Mouse (Mus musculus): ENCODE measurements at regions not wholly inside any gene's neighbourhood (a gene's known extent, or its start where the extent isn't known, plus 50 kb on each side); places are given as distances from the start of the nearest gene placed in this dataset.

DNA sequence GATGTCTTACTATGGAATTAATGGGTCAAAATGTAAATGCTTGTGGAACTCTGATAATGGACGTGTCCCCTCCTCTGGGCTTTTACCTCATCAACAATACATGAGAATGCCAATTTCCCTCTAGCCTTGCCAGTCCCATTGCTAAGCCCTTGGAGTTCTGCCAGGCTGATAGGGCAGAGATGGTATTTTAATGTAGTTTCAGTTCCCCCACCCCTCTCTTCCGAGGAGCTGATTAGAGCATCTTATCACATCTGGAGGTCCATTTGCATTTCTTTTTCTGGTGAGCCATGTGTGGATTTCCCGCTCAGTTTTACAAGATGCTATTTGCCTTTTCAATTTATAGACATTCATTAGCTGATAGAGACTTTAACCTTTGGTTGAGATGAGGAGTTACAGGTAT lies 86.0 kb upstream of the Arid2 start:
- Histone ChIP-seq H3K4me1 (ENCODE audit: control insufficient read depth, insufficient read depth, low read length) (no peaks in the 10 kb centered on the region), H3K4me3 (ENCODE audit: insufficient read depth, low read length) (no peak overlapping the region), H3K27ac (ENCODE audit: insufficient read depth, low read length) (no peak overlapping the region)
- TF ChIP-seq POLR2A (IDR thresholded peaks at IDR 0.05; ENCODE audit: low read depth, low read length) (no peak), CTCF (IDR thresholded peaks at IDR 0.05; ENCODE audit: borderline replicate concordance, insufficient read depth, low read length) (no peak)

DNA sequence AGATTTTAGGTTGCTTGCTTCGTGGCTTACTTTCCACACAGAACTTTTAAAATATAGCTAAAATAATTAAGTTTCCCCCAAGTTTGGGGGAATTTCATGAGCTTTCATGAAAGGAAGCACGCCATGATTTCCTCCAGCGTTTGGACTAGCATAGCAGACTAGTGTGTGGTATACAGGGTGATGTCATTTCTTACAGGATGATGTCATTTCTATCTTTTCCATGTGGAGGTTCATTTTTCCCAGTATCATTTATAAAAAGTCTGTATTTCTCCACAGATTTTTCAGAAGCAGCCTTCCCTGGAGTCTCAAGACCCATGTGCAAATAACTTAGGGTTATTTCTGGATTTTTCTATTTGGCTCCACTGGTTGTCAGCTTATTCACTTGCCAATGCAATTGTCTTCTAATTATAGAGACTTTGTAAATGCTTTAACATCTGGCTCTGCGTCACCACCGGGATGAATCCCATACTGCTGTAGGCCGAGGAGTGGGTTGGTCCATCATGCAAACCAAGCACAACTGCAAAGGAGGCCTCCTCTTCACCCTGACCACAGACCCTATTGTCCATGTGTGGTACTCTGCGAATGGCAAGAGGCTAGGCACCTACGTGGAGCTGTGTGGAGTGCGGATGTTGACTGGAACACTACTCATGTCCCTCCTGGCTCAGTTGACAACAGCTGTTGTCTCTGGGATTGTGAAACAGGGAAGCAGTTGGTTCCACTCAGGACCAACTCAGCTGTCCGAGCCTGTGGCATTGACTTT lies 85.4 kb upstream of the Arid2 start:
- no peaks in the 10 kb centered on the region for H3K4me1 ChIP-seq (ENCODE audit: control insufficient read depth, insufficient read depth, low read length)
- TF ChIP-seq CTCF (IDR thresholded peaks at IDR 0.05; ENCODE audit: borderline replicate concordance, insufficient read depth, low read length), result no peak
- TF ChIP-seq POLR2A (IDR thresholded peaks at IDR 0.05; ENCODE audit: low read depth, low read length), result no peak
- H3K4me3 ChIP-seq (ENCODE audit: insufficient read depth, low read length), result no peak overlapping the region
- no peak overlapping the region for H3K27ac ChIP-seq (ENCODE audit: insufficient read depth, low read length)

DNA sequence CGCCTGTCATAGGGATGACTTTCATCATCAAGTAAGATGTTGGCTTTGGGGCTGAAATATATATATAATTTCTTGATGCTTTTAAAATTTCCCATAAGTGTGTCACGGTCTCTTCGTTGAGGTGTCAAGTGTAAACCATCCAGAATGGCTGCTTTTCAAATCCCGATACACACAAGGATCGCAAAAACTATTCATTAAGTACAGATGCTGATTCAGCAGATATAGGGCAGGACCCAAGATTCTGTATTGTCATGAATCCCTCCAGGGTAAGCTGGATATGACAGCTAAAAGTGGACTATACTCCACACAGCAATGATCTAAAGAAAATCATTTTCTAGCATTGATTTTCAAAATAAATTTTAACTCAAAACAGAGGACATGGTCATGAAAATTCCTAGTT lies 83.1 kb upstream of the Arid2 start:
- no peak overlapping the region for H3K4me3 ChIP-seq (ENCODE audit: insufficient read depth, low read length)
- no peak for TF ChIP-seq POLR2A (IDR thresholded peaks at IDR 0.05; ENCODE audit: low read depth, low read length)
- no peak overlapping the region for H3K27ac ChIP-seq (ENCODE audit: insufficient read depth, low read length)

DNA sequence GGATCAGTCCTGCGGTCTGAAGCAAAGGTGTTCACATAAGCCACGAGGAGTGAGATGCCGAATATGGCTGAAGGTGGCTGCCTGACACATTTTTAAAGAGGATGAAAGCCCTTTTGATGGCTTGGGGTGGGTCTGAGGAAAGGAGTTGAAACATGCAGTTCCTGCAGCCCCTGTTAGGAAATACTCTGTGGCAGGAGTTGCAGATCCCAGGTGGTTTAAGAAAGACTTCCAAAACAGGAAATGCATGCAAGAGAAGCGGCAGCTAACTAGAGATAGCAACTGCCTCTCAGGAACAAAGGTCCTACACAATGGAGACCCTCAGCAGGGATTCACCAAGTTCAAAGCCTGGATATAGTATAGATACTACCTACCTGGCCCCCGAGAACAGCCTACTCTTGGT lies 82.7 kb upstream of the Arid2 start:
- no peaks in the 10 kb centered on the region for H3K4me1 ChIP-seq (ENCODE audit: control insufficient read depth, insufficient read depth, low read length)
- TF ChIP-seq CTCF (IDR thresholded peaks at IDR 0.05; ENCODE audit: borderline replicate concordance, insufficient read depth, low read length) (no peak), POLR2A (IDR thresholded peaks at IDR 0.05; ENCODE audit: low read depth, low read length) (no peak)
- H3K27ac ChIP-seq (ENCODE audit: insufficient read depth, low read length), result no peak overlapping the region
- H3K4me3 ChIP-seq (ENCODE audit: insufficient read depth, low read length), result no peak overlapping the region

More for the DNA sequence above, 83.1 kb upstream of the Arid2 start:
- H3K4me1 ChIP-seq (ENCODE audit: control insufficient read depth, insufficient read depth, low read length), result no peaks in the 10 kb centered on the region

- Histone ChIP-seq H3K4me1 (ENCODE audit: control insufficient read depth, insufficient read depth, low read length) (no peaks in the 10 kb centered on the region), H3K27ac (ENCODE audit: insufficient read depth, low read length) (no peak overlapping the region), H3K4me3 (ENCODE audit: insufficient read depth, low read length) (no peak overlapping the region)
- TF ChIP-seq POLR2A (IDR thresholded peaks at IDR 0.05; ENCODE audit: low read depth, low read length), result no peak
- TF ChIP-seq CTCF (IDR thresholded peaks at IDR 0.05; ENCODE audit: borderline replicate concordance, insufficient read depth, low read length), result no peak
Observed at GRCm38 (mm10) chr15:96210721-96211400, 76.5 kb upstream of the Arid2 start.

DNA sequence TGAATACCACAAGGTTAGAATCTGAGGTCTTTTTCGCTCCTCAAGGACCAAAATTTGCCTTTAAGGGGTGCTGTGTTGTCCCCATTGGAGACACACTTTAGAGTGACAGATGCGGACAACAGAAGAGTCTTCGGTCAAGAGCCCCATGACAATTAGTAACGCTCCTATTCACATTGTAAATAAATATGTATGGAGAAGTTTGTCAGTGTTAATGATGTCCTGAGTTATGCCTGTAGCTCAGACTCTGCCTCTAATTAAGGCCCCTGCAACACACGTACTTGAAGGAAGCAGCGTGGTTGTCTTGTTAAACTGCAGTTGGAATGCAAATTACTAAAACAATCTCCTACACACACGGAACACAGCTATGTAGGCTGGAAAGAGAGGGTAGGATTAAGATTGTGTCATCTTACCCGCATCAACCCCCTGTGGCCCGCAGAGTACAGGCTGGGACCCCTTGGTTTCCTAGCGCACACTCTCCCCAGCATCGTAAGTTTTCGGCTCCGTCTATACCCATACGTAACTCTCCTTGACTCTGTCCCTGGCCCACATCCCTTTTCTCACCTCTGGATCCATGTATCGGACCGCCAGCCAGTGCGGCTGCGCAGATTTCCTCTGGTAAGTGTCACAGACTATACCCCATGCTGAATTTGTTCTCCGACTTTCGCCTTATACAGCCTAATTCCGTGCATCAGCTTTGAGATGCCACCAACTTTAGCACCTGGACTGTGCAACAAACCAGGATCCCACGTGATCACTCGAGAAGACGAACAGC lies 73.6 kb upstream of the Arid2 start:
- Histone ChIP-seq H3K27ac (ENCODE audit: insufficient read depth, low read length) (no peak overlapping the region), H3K4me1 (ENCODE audit: control insufficient read depth, insufficient read depth, low read length) (no peaks in the 10 kb centered on the region), H3K4me3 (ENCODE audit: insufficient read depth, low read length) (no peak overlapping the region)
- TF ChIP-seq POLR2A (IDR thresholded peaks at IDR 0.05; ENCODE audit: low read depth, low read length) (no peak), CTCF (IDR thresholded peaks at IDR 0.05; ENCODE audit: borderline replicate concordance, insufficient read depth, low read length) (no peak)

DNA sequence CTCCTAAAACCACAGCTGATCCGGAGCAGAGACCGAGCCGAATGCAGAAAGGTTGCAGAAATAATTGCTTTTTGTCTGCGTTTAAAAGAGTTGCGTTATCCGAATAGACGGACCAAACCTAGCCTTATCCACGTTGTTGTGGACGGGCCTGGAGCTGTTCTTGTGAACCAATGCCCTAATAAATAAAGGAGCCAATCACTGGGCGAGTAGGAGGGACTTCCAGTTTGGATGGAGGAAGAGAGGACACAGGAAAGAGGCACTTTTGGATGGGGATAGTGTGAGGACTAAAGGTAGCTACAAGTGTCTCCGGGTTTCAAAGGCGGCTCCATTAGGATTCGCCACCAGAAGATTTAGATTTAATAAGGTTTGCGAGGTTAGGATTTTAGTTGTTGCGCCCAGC lies 69.4 kb upstream of the Arid2 start:
- Histone ChIP-seq H3K27ac (ENCODE audit: insufficient read depth, low read length) (no peak overlapping the region), H3K4me3 (ENCODE audit: insufficient read depth, low read length) (no peak overlapping the region), H3K4me1 (ENCODE audit: control insufficient read depth, insufficient read depth, low read length) (no peaks in the 10 kb centered on the region)
- TF ChIP-seq CTCF (IDR thresholded peaks at IDR 0.05; ENCODE audit: borderline replicate concordance, insufficient read depth, low read length), result no peak
- TF ChIP-seq POLR2A (IDR thresholded peaks at IDR 0.05; ENCODE audit: low read depth, low read length), result no peak

DNA sequence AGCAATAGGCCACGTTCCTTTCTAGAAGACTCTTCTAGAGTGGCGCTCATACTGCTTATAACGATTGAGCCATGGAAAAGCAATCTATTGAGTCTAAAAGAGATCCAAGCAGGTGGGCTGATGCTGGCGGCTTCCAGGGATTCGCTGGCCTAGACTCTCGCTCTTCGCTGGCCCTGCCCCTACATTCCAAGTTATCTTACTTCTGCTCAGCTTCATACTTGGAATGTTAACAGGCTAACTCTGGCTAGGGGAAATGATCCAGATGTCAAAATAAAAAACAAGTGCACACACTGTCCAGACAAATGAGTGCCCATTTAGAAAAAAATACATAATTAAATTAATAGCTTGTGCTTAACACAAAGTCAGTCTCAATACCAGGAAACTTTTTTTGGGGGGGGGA lies 67.6 kb upstream of the Arid2 start:
- no peak overlapping the region for H3K4me3 ChIP-seq (ENCODE audit: insufficient read depth, low read length)
- no peak overlapping the region for H3K27ac ChIP-seq (ENCODE audit: insufficient read depth, low read length)
- TF ChIP-seq CTCF (IDR thresholded peaks at IDR 0.05; ENCODE audit: borderline replicate concordance, insufficient read depth, low read length) (no peak), POLR2A (IDR thresholded peaks at IDR 0.05; ENCODE audit: low read depth, low read length) (no peak)
- no peaks in the 10 kb centered on the region for H3K4me1 ChIP-seq (ENCODE audit: control insufficient read depth, insufficient read depth, low read length)

- TF ChIP-seq CTCF (IDR thresholded peaks at IDR 0.05; ENCODE audit: borderline replicate concordance, insufficient read depth, low read length) (no peak), POLR2A (IDR thresholded peaks at IDR 0.05; ENCODE audit: low read depth, low read length) (no peak)
- no peaks in the 10 kb centered on the region for H3K4me1 ChIP-seq (ENCODE audit: control insufficient read depth, insufficient read depth, low read length)
- H3K4me3 ChIP-seq (ENCODE audit: insufficient read depth, low read length), result no peak overlapping the region
- H3K27ac ChIP-seq (ENCODE audit: insufficient read depth, low read length), result no peak overlapping the region
Observed at GRCm38 (mm10) chr15:96231969-96232368, 55.3 kb upstream of the Arid2 start.

GRCm38 (mm10) chr15:96233113-96233512 lies 54.2 kb upstream of the Arid2 start:
- Histone ChIP-seq H3K4me1 (ENCODE audit: control insufficient read depth, insufficient read depth, low read length) (no peaks in the 10 kb centered on the region), H3K4me3 (ENCODE audit: insufficient read depth, low read length) (no peak overlapping the region), H3K27ac (ENCODE audit: insufficient read depth, low read length) (no peak overlapping the region)
- TF ChIP-seq POLR2A (IDR thresholded peaks at IDR 0.05; ENCODE audit: low read depth, low read length) (no peak), CTCF (IDR thresholded peaks at IDR 0.05; ENCODE audit: borderline replicate concordance, insufficient read depth, low read length) (no peak)

Data from embryonic fibroblast, embryonic 13.5 days (primary cell).